Mouse (Mus musculus) intestine, embryonic 14.5 days (tissue): ENCODE measurements around the gene Tcf20. TPM values are rescaled to one million over a fixed set of nuclear protein-coding genes. Genes with fewer than 3 reads are reported as not detected.

Experiments
- ATAC-seq: fragments of 200-750 bp; cut with Nextera tagmentation; replicated peaks from 2 replicates; pipeline ENCODE4 v1.8.0; 2017; ENCODE audit warnings: low read depth, moderate number of reproducible peaks, moderate TSS enrichment, moderate library complexity; ENCODE audit not compliant: low FRiP score, low TSS enrichment
- DNase-seq: peaks from one replicate; pipeline ENCODE4 v3.0.0-alpha.2; 2018; ENCODE audit warnings: low spot score
- H3K27ac ChIP-seq: fragments of 300-500 bp; sonication (generic); 2 replicates; pipeline ENCODE4 v1.5.1; 2014; ENCODE audit warnings: low read depth, mild to moderate bottlenecking, control low read depth
- H3K27me3 ChIP-seq: fragments of 300-500 bp; sonication (generic); replicated peaks from 2 replicates; pipeline ENCODE4 v1.6.1; 2014; ENCODE audit warnings: low read length, control low read depth; ENCODE audit not compliant: control insufficient read depth, insufficient read depth
- H3K36me3 ChIP-seq: fragments of 300-500 bp; sonication (generic); 2 replicates; pipeline ENCODE4 v1.6.1; 2014; ENCODE audit warnings: low read length, control low read depth; ENCODE audit not compliant: control insufficient read depth, insufficient read depth
- H3K4me1 ChIP-seq: fragments of 300-500 bp; sonication (generic); replicated peaks from 2 replicates; pipeline ENCODE4 v1.6.1; 2014; ENCODE audit warnings: low read length, control low read depth, mixed read lengths; ENCODE audit not compliant: control insufficient read depth, insufficient read depth
- H3K4me2 ChIP-seq: fragments of 300-500 bp; sonication (generic); 2 replicates; pipeline ENCODE4 v1.6.1; 2014; ENCODE audit warnings: low read length
- H3K4me3 ChIP-seq: fragments of 300-500 bp; sonication (generic); 2 replicates; pipeline ENCODE4 v1.5.1; 2014; ENCODE audit warnings: low read depth, low read length, control low read depth, mixed read lengths
- H3K9ac ChIP-seq: fragments of 300-500 bp; sonication (generic); 2 replicates; pipeline ENCODE4 v1.6.1; 2014; ENCODE audit warnings: mild to moderate bottlenecking, low read length
- H3K9me3 ChIP-seq: fragments of 300-500 bp; sonication (generic); 2 replicates; pipeline ENCODE4 v1.6.1; 2016; ENCODE audit warnings: low read length, control low read depth; ENCODE audit not compliant: control insufficient read depth
- WGBS: fragments of 180-500 bp; shearing (Covaris S2); extraction: QIAGEN DNeasy Blood & Tissue Kit; methylation state at CpG from one replicate; pipeline ENCODE4 v1.1.7; 2014; 5-methylcytosine and 5-hydroxymethylcytosine counted together
- polyA plus RNA-seq: library from polyadenylated mRNA; unstranded; fragments of >200 nt; fragmentation: Nextera tagmentation; extraction: Ambion mirVana; gene quantifications from 2 replicates; pipeline ENCODE4 v1.2.1, GENCODE M21; 2014

The Tcf20 gene
- polyA plus RNA-seq, 1 experiment from 2014 or later = 11.7 TPM

DNA sequence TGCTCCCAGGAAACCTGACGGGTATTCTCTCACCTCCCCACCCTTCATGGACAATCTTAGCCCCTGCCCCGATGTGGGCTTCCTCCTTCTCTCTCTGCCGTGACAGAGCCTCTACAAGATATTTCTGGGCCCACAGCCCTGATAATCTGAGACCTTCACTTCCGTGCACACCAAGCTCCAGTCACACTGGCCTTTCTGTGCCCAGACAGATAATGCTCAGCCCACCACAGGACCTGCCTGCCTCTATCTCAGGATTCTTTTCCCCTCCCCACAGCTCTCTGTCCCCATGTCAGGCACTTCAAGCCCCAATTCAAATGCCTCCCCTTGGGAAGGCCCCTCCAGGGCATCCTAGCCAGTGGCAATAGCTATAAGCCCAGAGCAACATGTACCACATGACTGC, 31.0 kb downstream of the Tcf20 start:
- ATAC-seq = no peak
- WGBS = 77% methylated on average over 4 of the region's 4 CpGs

GRCm38 (mm10) chr15:82956310-82956709, 31.4 kb downstream of the Tcf20 start:
- ATAC-seq (no peak), DNase-seq (no peak)
- Histone ChIP-seq H3K4me3 (no peak overlapping the region), H3K9me3 (no peaks in the 10 kb centered on the region), H3K4me2 (no peak overlapping the region), H3K27ac (no peak overlapping the region), H3K36me3 (no peaks in the 10 kb centered on the region), H3K27me3 (0 out of 2 replicates have a peak, but pooled peaks cover 5% of the 10 kb centered on the region), H3K4me1 (peaks cover 44% of the 10 kb centered on the region), H3K9ac (no peak overlapping the region)
- WGBS = 85% methylated on average over 3 of the region's 3 CpGs

More for the DNA sequence above, 31.0 kb downstream of the Tcf20 start:
- Histone ChIP-seq H3K27me3 (0 out of 2 replicates have a peak, but pooled peaks cover 5% of the 10 kb centered on the region), H3K4me1 (peaks cover 48% of the 10 kb centered on the region), H3K9ac (no peak overlapping the region), H3K4me2 (no peak overlapping the region), H3K4me3 (no peak overlapping the region), H3K27ac (no peak overlapping the region), H3K9me3 (no peaks in the 10 kb centered on the region), H3K36me3 (no peaks in the 10 kb centered on the region)
- DNase-seq = no peak

DNA sequence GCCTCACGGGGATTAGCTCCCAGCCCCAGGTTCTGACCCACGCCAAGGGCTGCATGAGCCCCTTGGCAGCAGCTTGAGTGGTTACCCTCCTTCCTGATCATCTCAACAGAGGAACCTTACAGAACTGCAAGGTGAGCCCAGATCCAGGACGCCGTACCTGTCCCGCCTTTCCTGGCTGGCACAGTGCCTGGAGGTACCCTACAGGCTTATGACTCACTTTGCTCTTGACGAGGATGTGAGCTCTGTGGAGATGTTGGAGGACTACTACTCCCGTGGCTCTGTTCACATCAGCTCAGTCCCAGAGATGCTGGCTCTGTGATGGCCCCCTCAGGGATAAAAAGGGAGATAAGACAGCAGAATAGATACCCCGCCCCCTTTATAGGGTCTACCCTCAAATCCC, 32.4 kb downstream of the Tcf20 start:
- Histone ChIP-seq H3K27me3 (0 out of 2 replicates have a peak, but pooled peaks cover 5% of the 10 kb centered on the region), H3K27ac (no peak overlapping the region), H3K9me3 (no peaks in the 10 kb centered on the region), H3K36me3 (no peaks in the 10 kb centered on the region), H3K4me2 (no peak overlapping the region), H3K9ac (no peak overlapping the region), H3K4me1 (peaks cover 41% of the 10 kb centered on the region), H3K4me3 (no peak overlapping the region)
- no peak for ATAC-seq
- WGBS = 90% methylated on average over 8 of the region's 8 CpGs
- no peak for DNase-seq

DNA sequence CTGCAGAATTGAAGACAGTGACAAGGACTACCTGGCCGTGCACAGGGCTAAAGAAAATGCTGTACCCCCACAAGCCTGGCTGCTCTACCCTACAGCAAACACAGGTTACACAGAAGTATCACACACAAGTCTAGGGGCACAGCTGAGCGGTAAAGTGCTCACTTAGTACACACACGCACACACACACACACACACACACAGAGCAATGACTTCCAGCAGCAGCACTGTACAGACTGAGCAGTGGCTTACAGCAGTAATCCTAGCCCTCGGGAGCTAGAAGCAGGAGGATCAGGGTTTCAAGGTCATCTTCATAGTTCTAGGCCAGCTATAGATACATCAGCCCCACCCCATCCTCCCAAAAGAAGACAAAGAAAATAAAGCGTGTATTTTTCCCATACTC, 33.6 kb downstream of the Tcf20 start:
- Histone ChIP-seq H3K9ac (no peak overlapping the region), H3K36me3 (no peaks in the 10 kb centered on the region), H3K4me1 (peaks cover 41% of the 10 kb centered on the region), H3K27me3 (0 out of 2 replicates have a peak, but pooled peaks cover 5% of the 10 kb centered on the region), H3K4me2 (no peak overlapping the region), H3K9me3 (no peaks in the 10 kb centered on the region), H3K27ac (no peak overlapping the region), H3K4me3 (no peak overlapping the region)
- 57% methylated on average over 5 of the region's 5 CpGs for WGBS
- no peak for DNase-seq
- ATAC-seq = no peak

- Histone ChIP-seq H3K4me1 (peaks cover 40% of the 10 kb centered on the region), H3K4me3 (no peak overlapping the region), H3K9ac (no peak overlapping the region), H3K9me3 (no peaks in the 10 kb centered on the region), H3K27ac (no peak overlapping the region), H3K27me3 (0 out of 2 replicates have a peak, but pooled peaks cover 5% of the 10 kb centered on the region), H3K4me2 (no peak overlapping the region), H3K36me3 (no peaks in the 10 kb centered on the region)
- DNase-seq (peak; percentile 62), ATAC-seq (no peak)
- WGBS = 37% methylated on average over 4 of the region's 4 CpGs
Observed at GRCm38 (mm10) chr15:82953096-82953495, 34.6 kb downstream of the Tcf20 start.

DNA sequence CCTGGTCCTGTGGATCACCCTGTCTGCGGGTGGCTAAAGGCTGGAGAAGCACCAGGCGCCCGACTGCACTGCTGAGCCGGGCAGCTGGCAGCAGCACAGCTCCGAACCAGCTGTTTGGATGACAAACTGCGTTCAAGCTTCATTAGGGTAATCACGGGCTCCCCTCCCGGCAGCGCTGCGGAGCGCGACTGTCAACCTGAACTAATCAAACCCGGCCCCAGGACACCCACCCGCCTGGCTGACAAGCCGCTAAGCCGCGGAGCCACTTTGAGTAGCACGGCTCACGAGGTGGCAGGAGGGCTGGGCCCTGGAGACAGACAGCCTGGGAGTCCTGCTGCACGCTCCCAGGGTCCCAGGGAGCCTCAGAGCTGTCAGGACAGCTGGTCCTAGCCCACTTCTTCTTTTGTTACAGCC, 35.4 kb downstream of the Tcf20 start:
- Histone ChIP-seq H3K4me1 (peaks cover 46% of the 10 kb centered on the region), H3K36me3 (no peaks in the 10 kb centered on the region), H3K9me3 (no peaks in the 10 kb centered on the region), H3K27ac (no peak overlapping the region), H3K9ac (0 out of 2 replicates have a peak overlapping the region, but pooled peaks have one; percentile 22), H3K27me3 (0 out of 2 replicates have a peak, but pooled peaks cover 5% of the 10 kb centered on the region), H3K4me3 (no peak overlapping the region), H3K4me2 (no peak overlapping the region)
- DNase-seq = peak; percentile 68
- ATAC-seq = no peak
- WGBS = 11% methylated on average over 20 of the region's 20 CpGs

GRCm38 (mm10) chr15:82950246-82950645, 37.4 kb downstream of the Tcf20 start:
- DNase-seq (no peak), ATAC-seq (no peak)
- H3K4me1 ChIP-seq = peaks cover 51% of the 10 kb centered on the region
- no peaks in the 10 kb centered on the region for H3K9me3 ChIP-seq
- no peak overlapping the region for H3K4me2 ChIP-seq
- no peak overlapping the region for H3K27ac ChIP-seq
- no peak overlapping the region for H3K9ac ChIP-seq
- H3K4me3 ChIP-seq = no peak overlapping the region
- 60% methylated on average over 8 of the region's 8 CpGs for WGBS
- no peaks in the 10 kb centered on the region for H3K36me3 ChIP-seq
- 0 out of 2 replicates have a peak, but pooled peaks cover under 1% of the 10 kb centered on the region for H3K27me3 ChIP-seq

DNA sequence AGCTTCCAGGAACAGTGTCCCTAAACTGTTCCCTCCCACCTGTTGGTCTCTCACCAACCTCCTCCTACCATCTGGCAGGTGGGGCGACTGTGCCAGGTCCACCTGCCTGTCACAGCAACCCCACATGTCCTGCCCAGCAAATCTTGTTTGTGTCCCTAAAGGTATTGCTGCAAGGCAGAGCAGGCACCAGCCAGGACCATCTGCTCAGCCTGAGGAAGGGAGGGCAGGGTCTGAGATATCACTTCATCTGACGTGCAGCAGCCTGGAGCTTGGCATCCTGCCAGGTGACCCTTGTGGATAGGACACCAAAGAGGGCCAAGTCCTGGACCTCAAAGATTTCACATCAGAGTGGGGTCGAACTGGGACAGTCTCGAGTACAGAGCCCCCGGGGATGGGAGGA, 40.2 kb downstream of the Tcf20 start:
- no peaks in the 10 kb centered on the region for H3K27me3 ChIP-seq
- H3K9ac ChIP-seq = no peak overlapping the region
- H3K36me3 ChIP-seq = no peaks in the 10 kb centered on the region
- WGBS = 58% methylated on average over 5 of the region's 5 CpGs
- no peak for ATAC-seq
- H3K4me2 ChIP-seq = no peak overlapping the region
- DNase-seq = no peak
- no peaks in the 10 kb centered on the region for H3K9me3 ChIP-seq
- no peak overlapping the region for H3K4me3 ChIP-seq
- no peak overlapping the region for H3K27ac ChIP-seq
- H3K4me1 ChIP-seq = peaks cover 64% of the 10 kb centered on the region

DNA sequence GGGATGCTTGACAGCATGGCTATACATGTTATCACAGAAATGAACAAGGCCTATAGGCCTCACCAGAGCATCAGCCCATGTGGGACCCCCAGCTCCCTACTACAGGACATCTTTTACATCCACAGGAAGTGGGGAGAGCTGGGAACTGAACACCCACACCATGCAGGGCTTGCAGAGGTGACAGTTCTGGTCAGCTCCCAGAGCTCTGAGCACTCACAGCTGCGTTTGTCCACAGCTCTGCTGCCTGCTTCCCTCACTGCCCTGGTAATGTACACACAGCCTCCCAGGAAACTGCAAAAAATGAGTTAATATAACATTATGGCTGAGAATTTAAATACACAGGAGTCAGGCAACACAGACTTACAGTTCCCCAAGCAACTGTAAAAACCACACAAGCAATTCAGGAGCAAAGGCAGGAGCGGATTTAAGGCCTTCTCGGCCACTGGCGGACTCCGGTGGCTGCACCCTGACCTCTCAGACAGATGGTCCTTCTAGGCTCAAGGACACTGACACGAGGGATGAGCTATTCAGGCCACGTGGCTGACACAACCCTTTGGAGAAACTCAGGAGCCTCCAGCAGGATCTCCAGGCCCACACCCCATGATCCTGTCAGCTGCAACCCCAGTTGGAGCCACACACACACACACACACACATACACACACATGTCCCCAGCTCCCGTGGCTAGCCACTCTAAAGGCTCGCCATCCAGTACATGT, 43.0 kb downstream of the Tcf20 start:
- H3K4me3 ChIP-seq = no peak overlapping the region
- DNase-seq = no peak
- ATAC-seq = no peak
- no peaks in the 10 kb centered on the region for H3K9me3 ChIP-seq
- no peaks in the 10 kb centered on the region for H3K36me3 ChIP-seq
- H3K27ac ChIP-seq = peak overlapping the region; percentile 80
- peaks cover 69% of the 10 kb centered on the region for H3K4me1 ChIP-seq
- H3K9ac ChIP-seq = no peak overlapping the region
- H3K27me3 ChIP-seq = no peaks in the 10 kb centered on the region
- no peak overlapping the region for H3K4me2 ChIP-seq
- WGBS = 45% methylated on average over 9 of the region's 9 CpGs
